Mouse (Mus musculus) hindbrain, embryonic 12.5 days (tissue): ENCODE results near the gene Stab1. TPM values are rescaled to one million over a fixed set of nuclear protein-coding genes. Genes with fewer than 3 reads are reported as not detected.

ENCODE experiments used
- ATAC-seq: fragments of 200-750 bp; cut with Nextera tagmentation; 2 replicates; pipeline ENCODE4 v1.8.0; 2017; ENCODE audit warnings: moderate TSS enrichment; ENCODE audit not compliant: low FRiP score
- H3K27ac ChIP-seq: fragments of 300-500 bp; sonication (generic); 2 replicates; pipeline ENCODE4 v1.5.1; 2016; ENCODE audit warnings: mild to moderate bottlenecking
- H3K27me3 ChIP-seq: fragments of 300-500 bp; sonication (generic); 2 replicates; pipeline ENCODE4 v1.6.1; 2016; ENCODE audit warnings: mild to moderate bottlenecking
- H3K36me3 ChIP-seq: fragments of 300-500 bp; sonication (generic); 2 replicates; pipeline ENCODE4 v1.6.1; 2016; ENCODE audit warnings: mild to moderate bottlenecking
- H3K4me1 ChIP-seq: fragments of 300-500 bp; sonication (generic); 2 replicates; pipeline ENCODE4 v1.6.1; 2016
- H3K4me2 ChIP-seq: fragments of 300-500 bp; sonication (generic); replicated peaks from 2 replicates; pipeline ENCODE4 v1.6.1; 2016; ENCODE audit warnings: mild to moderate bottlenecking
- H3K4me3 ChIP-seq: fragments of 300-500 bp; sonication (generic); 2 replicates; pipeline ENCODE4 v1.5.1; 2016; ENCODE audit warnings: mild to moderate bottlenecking
- H3K9ac ChIP-seq: fragments of 300-500 bp; sonication (generic); 2 replicates; pipeline ENCODE4 v1.6.1; 2016; ENCODE audit warnings: mild to moderate bottlenecking, moderate library complexity
- H3K9me3 ChIP-seq: fragments of 300-500 bp; sonication (generic); replicated peaks from 2 replicates; pipeline ENCODE4 v1.6.1; 2016; ENCODE audit warnings: mild to moderate bottlenecking
- WGBS: fragments of 180-500 bp; shearing (Covaris S2); methylation state at CpG from one replicate; pipeline ENCODE4 v1.1.7; 2016; 5-methylcytosine and 5-hydroxymethylcytosine counted together
- polyA plus RNA-seq: library from polyadenylated mRNA; unstranded; fragments of >200 nt; fragmentation: Nextera tagmentation; extraction: Ambion mirVana; gene quantifications from 2 replicates; pipeline ENCODE4 v1.2.1, GENCODE M21; 2016

Stab1 gene
- polyA plus RNA-seq, 1 experiment from 2014 or later: 33.9 TPM

GRCm38 (mm10) chr14:31206472-31206981 is 38.1 kb upstream of the Stab1 start:
- Histone ChIP-seq H3K27me3 (no peaks in the 10 kb centered on the region), H3K27ac (peak overlapping the region; percentile 88), H3K9me3 (no peaks in the 10 kb centered on the region), H3K9ac (peak overlapping the region; percentile 92), H3K4me3 (peak overlapping the region; percentile 78), H3K4me2 (peak overlapping the region; percentile 97), H3K4me1 (peaks cover 26% of the 10 kb centered on the region), H3K36me3 (peaks cover 27% of the 10 kb centered on the region)
- under 1% methylated on average over 48 of the region's 48 CpGs for WGBS
- ATAC-seq: peak; percentile 69

GRCm38 (mm10) chr14:31205562-31206467 is 37.4 kb upstream of the Stab1 start:
- H3K27ac ChIP-seq: peak overlapping the region; percentile 88
- peak overlapping the region; percentile 92 for H3K9ac ChIP-seq
- H3K4me3 ChIP-seq: peak overlapping the region; percentile 78
- WGBS: 2% methylated on average over 39 of the region's 39 CpGs
- H3K4me1 ChIP-seq: peaks cover 26% of the 10 kb centered on the region
- peaks cover 33% of the 10 kb centered on the region for H3K36me3 ChIP-seq
- ATAC-seq: peak; percentile 75
- H3K27me3 ChIP-seq: no peaks in the 10 kb centered on the region
- H3K9me3 ChIP-seq: no peaks in the 10 kb centered on the region
- peak overlapping the region; percentile 97 for H3K4me2 ChIP-seq

GRCm38 (mm10) chr14:31205244-31205561 is 36.8 kb upstream of the Stab1 start:
- WGBS: 22% methylated on average over 8 of the region's 8 CpGs
- Histone ChIP-seq H3K9ac (peak overlapping the region; percentile 92), H3K4me2 (peak overlapping the region; percentile 97), H3K36me3 (peaks cover 39% of the 10 kb centered on the region), H3K27ac (peak overlapping the region; percentile 88), H3K27me3 (no peaks in the 10 kb centered on the region), H3K9me3 (no peaks in the 10 kb centered on the region), H3K4me3 (peak overlapping the region; percentile 78), H3K4me1 (peaks cover 26% of the 10 kb centered on the region)
- ATAC-seq: no peak

- H3K36me3 ChIP-seq: peaks cover 43% of the 10 kb centered on the region
- WGBS: 83% methylated on average over 4 of the region's 4 CpGs
- no peak for ATAC-seq
- H3K4me3 ChIP-seq: peak overlapping the region; percentile 78
- H3K27me3 ChIP-seq: no peaks in the 10 kb centered on the region
- peak overlapping the region; percentile 92 for H3K9ac ChIP-seq
- peak overlapping the region; percentile 97 for H3K4me2 ChIP-seq
- no peaks in the 10 kb centered on the region for H3K9me3 ChIP-seq
- H3K27ac ChIP-seq: peak overlapping the region; percentile 88; the same call in 1 of the 2 replicates
- peaks cover 26% of the 10 kb centered on the region for H3K4me1 ChIP-seq
Observed at GRCm38 (mm10) chr14:31204844-31205243, 36.4 kb upstream of the Stab1 start.

- Histone ChIP-seq H3K4me1 (peaks cover 22% of the 10 kb centered on the region), H3K9ac (no peak overlapping the region), H3K4me2 (no peak overlapping the region), H3K27me3 (no peaks in the 10 kb centered on the region), H3K27ac (no peak overlapping the region), H3K9me3 (no peaks in the 10 kb centered on the region), H3K4me3 (no peak overlapping the region), H3K36me3 (peaks cover 77% of the 10 kb centered on the region)
- 78% methylated on average over 3 of the region's 3 CpGs for WGBS
- no peak for ATAC-seq
Observed at GRCm38 (mm10) chr14:31200038-31200437, 31.6 kb upstream of the Stab1 start.

GRCm38 (mm10) chr14:31199599-31199998 is 31.2 kb upstream of the Stab1 start:
- H3K36me3 ChIP-seq: peaks cover 81% of the 10 kb centered on the region
- H3K27ac ChIP-seq: no peak overlapping the region
- no peak overlapping the region for H3K4me2 ChIP-seq
- H3K4me3 ChIP-seq: no peak overlapping the region
- H3K4me1 ChIP-seq: peaks cover 18% of the 10 kb centered on the region
- H3K9me3 ChIP-seq: no peaks in the 10 kb centered on the region
- no peak for ATAC-seq
- no peak overlapping the region for H3K9ac ChIP-seq
- 97% methylated on average over 7 of the region's 7 CpGs for WGBS
- H3K27me3 ChIP-seq: no peaks in the 10 kb centered on the region

- peaks cover 80% of the 10 kb centered on the region for H3K36me3 ChIP-seq
Observed at GRCm38 (mm10) chr14:31197547-31198516, 29.4 kb upstream of the Stab1 start.

GRCm38 (mm10) chr14:31195968-31196367 is 27.5 kb upstream of the Stab1 start:
- Histone ChIP-seq H3K36me3 (peaks cover 80% of the 10 kb centered on the region), H3K9me3 (no peaks in the 10 kb centered on the region), H3K27me3 (no peaks in the 10 kb centered on the region), H3K4me2 (no peak overlapping the region), H3K4me1 (peaks cover 9% of the 10 kb centered on the region), H3K9ac (no peak overlapping the region), H3K4me3 (no peak overlapping the region), H3K27ac (no peak overlapping the region)
- no peak for ATAC-seq

More at GRCm38 (mm10) chr14:31197547-31198516, 29.4 kb upstream of the Stab1 start:
- H3K9ac ChIP-seq: no peak overlapping the region
- WGBS: 68% methylated on average over 16 of the region's 16 CpGs
- H3K4me2 ChIP-seq: no peak overlapping the region
- H3K9me3 ChIP-seq: no peaks in the 10 kb centered on the region
- peaks cover 9% of the 10 kb centered on the region for H3K4me1 ChIP-seq
- H3K4me3 ChIP-seq: no peak overlapping the region
- H3K27ac ChIP-seq: no peak overlapping the region
- no peaks in the 10 kb centered on the region for H3K27me3 ChIP-seq
- no peak for ATAC-seq

GRCm38 (mm10) chr14:31195521-31195920 is 27.1 kb upstream of the Stab1 start:
- no peak for ATAC-seq
- WGBS: 96% methylated on average over 4 of the region's 4 CpGs
- Histone ChIP-seq H3K36me3 (peaks cover 80% of the 10 kb centered on the region), H3K9ac (no peak overlapping the region), H3K27ac (no peak overlapping the region), H3K4me3 (no peak overlapping the region), H3K9me3 (no peaks in the 10 kb centered on the region), H3K27me3 (no peaks in the 10 kb centered on the region), H3K4me1 (peaks cover 9% of the 10 kb centered on the region), H3K4me2 (no peak overlapping the region)

GRCm38 (mm10) chr14:31194891-31195513 is 26.6 kb upstream of the Stab1 start:
- Histone ChIP-seq H3K27ac (no peak overlapping the region), H3K4me3 (no peak overlapping the region), H3K27me3 (no peaks in the 10 kb centered on the region), H3K4me2 (no peak overlapping the region), H3K9me3 (no peaks in the 10 kb centered on the region), H3K4me1 (peaks cover 9% of the 10 kb centered on the region), H3K36me3 (peaks cover 80% of the 10 kb centered on the region), H3K9ac (no peak overlapping the region; the same call in 1 of the 2 replicates)
- no peak for ATAC-seq
- WGBS: 89% methylated on average over 14 of the region's 14 CpGs

- no peak for ATAC-seq
- Histone ChIP-seq H3K4me3 (no peak overlapping the region), H3K9me3 (no peaks in the 10 kb centered on the region), H3K4me2 (no peak overlapping the region), H3K27me3 (no peaks in the 10 kb centered on the region), H3K36me3 (peaks cover 80% of the 10 kb centered on the region), H3K4me1 (peaks cover 9% of the 10 kb centered on the region), H3K27ac (no peak overlapping the region), H3K9ac (no peak overlapping the region)
- WGBS: 90% methylated on average over 2 of the region's 2 CpGs
Observed at GRCm38 (mm10) chr14:31194441-31194840, 26.0 kb upstream of the Stab1 start.

- no peak overlapping the region for H3K27ac ChIP-seq
- H3K27me3 ChIP-seq: no peaks in the 10 kb centered on the region
- no peak for ATAC-seq
- H3K9me3 ChIP-seq: no peaks in the 10 kb centered on the region
- H3K4me3 ChIP-seq: no peak overlapping the region
- peaks cover 9% of the 10 kb centered on the region for H3K4me1 ChIP-seq
- peaks cover 80% of the 10 kb centered on the region for H3K36me3 ChIP-seq
- no peak overlapping the region for H3K9ac ChIP-seq
- no peak overlapping the region for H3K4me2 ChIP-seq
- 85% methylated on average over 7 of the region's 7 CpGs for WGBS
Observed at GRCm38 (mm10) chr14:31193791-31194190, 25.4 kb upstream of the Stab1 start.
